Mouse (Mus musculus): ENCODE results near the gene Inka1. TPM values are rescaled to one million over a fixed set of nuclear protein-coding genes. Genes with fewer than 3 reads are reported as not detected.

The Inka1 gene
- total and polyA plus RNA-seq, 2 experiments, result 1.3 to 1.7 TPM

DNA sequence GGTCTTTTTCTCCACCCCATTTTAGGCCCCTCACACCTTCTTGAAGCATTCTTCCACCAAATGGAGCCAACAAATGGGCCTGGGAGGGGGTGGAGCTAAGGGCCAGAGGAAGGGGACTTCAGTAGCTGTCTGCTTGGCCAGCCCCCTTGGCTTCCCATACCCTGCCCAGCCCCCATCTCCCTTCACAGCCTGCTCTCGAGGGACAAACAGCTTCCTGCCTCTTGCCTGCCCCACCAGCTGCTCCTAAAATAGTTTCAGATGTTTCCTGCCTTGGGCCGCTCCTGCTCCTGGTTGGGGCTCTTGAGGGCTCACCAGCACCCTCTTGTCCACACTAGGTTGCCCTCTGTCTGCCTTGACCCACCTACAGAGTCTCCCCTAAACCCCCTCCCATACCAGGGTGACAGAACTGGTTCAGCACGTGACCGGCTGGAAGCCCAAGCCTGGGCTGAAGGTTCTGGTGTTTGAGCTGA, 2.2 kb downstream of the Inka1 start:
- 65% methylated on average over 4 of the region's 4 CpGs for WGBS
- no peak overlapping the region for H3K4me3 ChIP-seq (ENCODE audit: insufficient read depth, low read depth, low read length)
- H3K36me3 ChIP-seq (ENCODE audit: control insufficient read depth, insufficient read depth, low read length), result no peaks in the 10 kb centered on the region
- H3K4me1 ChIP-seq (ENCODE audit: control insufficient read depth, insufficient read depth, low read length), result peaks cover 10% of the 10 kb centered on the region; the same call in 1 of the 2 replicates
- no peaks in the 10 kb centered on the region for H3K27me3 ChIP-seq (ENCODE audit: control insufficient read depth, insufficient read depth, low read length)
- peak overlapping the region; percentile 82 for H3K27ac ChIP-seq (replicated peaks; ENCODE audit: insufficient read depth, low read depth, low read length)
- no peak for TF ChIP-seq POLR2A (IDR thresholded peaks at IDR 0.05; ENCODE audit: extremely low read depth, insufficient read depth, low read length)
- no peak for TF ChIP-seq CTCF (IDR thresholded peaks at IDR 0.05; ENCODE audit: low read depth, low read length)
- H3K9ac ChIP-seq (ENCODE audit: low read depth, low read length), result no peak overlapping the region; the same call in 1 of the 2 replicates
- no peaks in the 10 kb centered on the region for H3K79me2 ChIP-seq (ENCODE audit: control insufficient read depth, insufficient read depth, low read length)
- DNase-seq (ENCODE audit: extremely low read depth, low read depth, low spot score), result peak; percentile 28

DNA sequence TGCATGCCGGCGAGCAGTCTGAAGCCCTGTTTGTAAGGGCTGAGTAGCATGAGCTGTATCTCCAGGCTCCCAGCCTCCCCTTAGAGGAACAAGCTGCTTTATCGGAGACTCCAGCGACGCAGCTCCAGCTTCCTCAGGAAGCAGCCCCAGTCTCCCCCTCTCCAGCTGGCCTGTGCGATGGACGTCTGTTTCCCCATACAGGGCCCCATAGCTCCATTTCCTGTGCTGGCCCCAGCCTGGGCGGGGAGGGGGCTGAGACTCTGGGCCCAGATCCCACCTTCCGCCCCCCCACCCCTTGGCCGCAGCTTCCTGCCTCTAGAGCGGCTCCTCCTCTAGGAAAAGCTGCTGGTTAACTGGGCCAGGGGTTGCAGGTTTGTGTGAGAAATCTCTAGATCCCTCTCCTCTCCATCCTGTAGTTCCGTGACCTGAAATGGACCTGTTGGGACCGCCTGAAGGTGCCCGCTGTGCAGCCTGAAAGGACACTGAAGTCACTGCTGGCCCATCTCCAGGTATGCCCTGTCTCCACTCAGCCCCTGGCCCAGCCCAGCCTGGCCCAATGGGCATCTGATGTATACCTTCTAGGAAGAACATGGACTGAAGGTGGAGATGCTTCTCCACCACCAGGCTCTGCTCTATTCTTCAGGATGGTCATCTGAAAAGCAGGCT, 2.9 kb downstream of the Inka1 start, which contains the start of gene Gm20661:
Gene Gm20661, plus strand, starts transcription at position 378 of the 666 bp plus-strand sequence.
- no peak within 1 kb of the TSS; the same call in 1 of the 2 replicates for H3K4me3 ChIP-seq (ENCODE audit: insufficient read depth, low read depth, low read length)
- H3K27me3 ChIP-seq (ENCODE audit: control insufficient read depth, insufficient read depth, low read length), result no peaks in the 10 kb centered on the region
- H3K9ac ChIP-seq (ENCODE audit: low read depth, low read length), result no peak within 1 kb of the TSS; the same call in 1 of the 2 replicates
- H3K4me1 ChIP-seq (ENCODE audit: control insufficient read depth, insufficient read depth, low read length), result peaks cover 10% of the 10 kb centered on the region; the same call in 1 of the 2 replicates
- H3K36me3 ChIP-seq (ENCODE audit: control insufficient read depth, insufficient read depth, low read length), result no peaks in the 10 kb centered on the region
- H3K79me2 ChIP-seq (ENCODE audit: control insufficient read depth, insufficient read depth, low read length), result no peaks in the 10 kb centered on the region
- 68% methylated on average over 14 of the region's 14 CpGs for WGBS
- TF ChIP-seq POLR2A (IDR thresholded peaks at IDR 0.05; ENCODE audit: extremely low read depth, insufficient read depth, low read length) (no peak), CTCF (IDR thresholded peaks at IDR 0.05; ENCODE audit: low read depth, low read length) (no peak)
- DNase-seq (ENCODE audit: extremely low read depth, low read depth, low spot score), result peak; percentile 36
- peak within 1 kb of the TSS; percentile 82 for H3K27ac ChIP-seq (replicated peaks; ENCODE audit: insufficient read depth, low read depth, low read length)

DNA sequence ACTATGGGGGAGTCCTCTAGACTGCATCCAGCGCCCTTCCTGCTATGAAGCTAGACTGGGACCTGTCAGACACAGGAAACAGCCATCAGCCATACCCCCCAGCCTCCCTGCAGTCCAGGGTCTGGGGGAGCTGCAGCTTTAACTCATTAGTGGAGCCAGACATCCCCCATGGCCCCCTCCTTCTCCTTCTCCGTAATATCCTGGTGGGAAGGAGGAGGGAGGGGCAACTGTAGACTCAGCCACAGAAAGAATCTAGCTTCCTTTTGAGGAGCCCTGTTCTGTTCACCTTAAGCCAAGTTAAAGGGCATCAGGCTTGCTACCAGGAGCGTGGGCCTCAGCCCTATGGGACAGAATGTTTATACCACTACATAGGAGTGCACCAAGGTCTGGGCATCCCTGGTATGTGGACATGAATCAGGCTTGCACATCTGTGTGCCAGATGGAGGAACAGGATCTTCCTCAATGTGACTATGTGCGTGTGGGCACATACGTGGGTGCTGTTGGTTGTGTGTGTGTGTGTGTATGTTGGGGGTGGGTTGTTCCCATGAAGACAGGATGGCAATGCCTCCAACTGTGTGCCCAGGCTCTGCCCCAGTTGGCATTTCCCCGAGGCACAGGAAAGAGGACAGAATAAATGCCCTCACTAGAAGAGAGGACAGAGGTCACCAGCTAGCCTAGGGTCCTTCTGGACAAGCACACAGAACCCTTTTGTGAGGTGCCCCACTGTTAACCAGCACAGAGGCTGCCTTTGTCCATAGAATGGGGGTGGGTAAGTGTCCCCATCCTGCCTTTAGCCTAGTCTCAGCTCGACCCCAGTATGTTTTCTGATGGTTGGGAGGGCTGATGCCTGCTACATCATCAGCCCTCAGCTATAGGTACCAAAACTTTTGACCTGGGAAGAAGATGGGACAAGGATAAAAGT, 3.7 kb downstream of the Inka1 start:
- no peak for DNase-seq (ENCODE audit: extremely low read depth, low read depth, low spot score)
- peaks cover 10% of the 10 kb centered on the region; the same call in 1 of the 2 replicates for H3K4me1 ChIP-seq (ENCODE audit: control insufficient read depth, insufficient read depth, low read length)
- peak overlapping the region; percentile 66 for H3K27ac ChIP-seq (replicated peaks; ENCODE audit: insufficient read depth, low read depth, low read length)
- no peaks in the 10 kb centered on the region for H3K36me3 ChIP-seq (ENCODE audit: control insufficient read depth, insufficient read depth, low read length)
- no peaks in the 10 kb centered on the region for H3K79me2 ChIP-seq (ENCODE audit: control insufficient read depth, insufficient read depth, low read length)
- H3K27me3 ChIP-seq (ENCODE audit: control insufficient read depth, insufficient read depth, low read length), result no peaks in the 10 kb centered on the region
- no peak overlapping the region for H3K4me3 ChIP-seq (ENCODE audit: insufficient read depth, low read depth, low read length)
- H3K9ac ChIP-seq (ENCODE audit: low read depth, low read length), result no peak overlapping the region; the same call in 1 of the 2 replicates
- 59% methylated on average over 7 of the region's 7 CpGs for WGBS
- TF ChIP-seq CTCF (IDR thresholded peaks at IDR 0.05; ENCODE audit: low read depth, low read length) (no peak), POLR2A (IDR thresholded peaks at IDR 0.05; ENCODE audit: extremely low read depth, insufficient read depth, low read length) (no peak)

DNA sequence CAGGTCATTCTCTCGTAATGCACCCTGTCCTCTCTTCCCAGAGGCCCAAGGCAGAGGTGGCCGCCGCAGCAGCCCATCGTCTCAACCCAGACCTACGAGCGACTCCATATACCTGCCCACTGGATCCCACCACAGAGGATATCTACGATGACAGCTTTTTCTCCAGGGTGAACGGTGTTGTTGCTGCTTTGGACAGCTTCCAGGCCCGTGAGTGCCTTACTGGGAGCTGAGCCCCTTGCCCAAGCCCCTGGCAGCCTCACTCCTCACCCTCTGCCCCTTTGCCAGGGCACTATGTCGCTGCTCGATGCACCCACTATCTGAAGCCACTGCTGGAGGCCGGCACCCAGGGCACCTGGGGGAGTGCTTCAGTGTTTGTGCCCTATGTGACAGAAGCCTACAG, 6.9 kb downstream of the Inka1 start:
- H3K79me2 ChIP-seq (ENCODE audit: control insufficient read depth, insufficient read depth, low read length), result no peaks in the 10 kb centered on the region
- H3K9ac ChIP-seq (ENCODE audit: low read depth, low read length), result no peak overlapping the region
- no peak overlapping the region for H3K27ac ChIP-seq (replicated peaks; ENCODE audit: insufficient read depth, low read depth, low read length)
- no peaks in the 10 kb centered on the region for H3K27me3 ChIP-seq (ENCODE audit: control insufficient read depth, insufficient read depth, low read length)
- no peak overlapping the region for H3K4me3 ChIP-seq (ENCODE audit: insufficient read depth, low read depth, low read length)
- TF ChIP-seq POLR2A (IDR thresholded peaks at IDR 0.05; ENCODE audit: extremely low read depth, insufficient read depth, low read length), result no peak
- no peak for TF ChIP-seq CTCF (IDR thresholded peaks at IDR 0.05; ENCODE audit: low read depth, low read length)
- peaks cover 12% of the 10 kb centered on the region; the same call in 1 of the 2 replicates for H3K4me1 ChIP-seq (ENCODE audit: control insufficient read depth, insufficient read depth, low read length)
- 91% methylated on average over 12 of the region's 12 CpGs for WGBS
- no peaks in the 10 kb centered on the region for H3K36me3 ChIP-seq (ENCODE audit: control insufficient read depth, insufficient read depth, low read length)
- no peak for DNase-seq (ENCODE audit: extremely low read depth, low read depth, low spot score)

DNA sequence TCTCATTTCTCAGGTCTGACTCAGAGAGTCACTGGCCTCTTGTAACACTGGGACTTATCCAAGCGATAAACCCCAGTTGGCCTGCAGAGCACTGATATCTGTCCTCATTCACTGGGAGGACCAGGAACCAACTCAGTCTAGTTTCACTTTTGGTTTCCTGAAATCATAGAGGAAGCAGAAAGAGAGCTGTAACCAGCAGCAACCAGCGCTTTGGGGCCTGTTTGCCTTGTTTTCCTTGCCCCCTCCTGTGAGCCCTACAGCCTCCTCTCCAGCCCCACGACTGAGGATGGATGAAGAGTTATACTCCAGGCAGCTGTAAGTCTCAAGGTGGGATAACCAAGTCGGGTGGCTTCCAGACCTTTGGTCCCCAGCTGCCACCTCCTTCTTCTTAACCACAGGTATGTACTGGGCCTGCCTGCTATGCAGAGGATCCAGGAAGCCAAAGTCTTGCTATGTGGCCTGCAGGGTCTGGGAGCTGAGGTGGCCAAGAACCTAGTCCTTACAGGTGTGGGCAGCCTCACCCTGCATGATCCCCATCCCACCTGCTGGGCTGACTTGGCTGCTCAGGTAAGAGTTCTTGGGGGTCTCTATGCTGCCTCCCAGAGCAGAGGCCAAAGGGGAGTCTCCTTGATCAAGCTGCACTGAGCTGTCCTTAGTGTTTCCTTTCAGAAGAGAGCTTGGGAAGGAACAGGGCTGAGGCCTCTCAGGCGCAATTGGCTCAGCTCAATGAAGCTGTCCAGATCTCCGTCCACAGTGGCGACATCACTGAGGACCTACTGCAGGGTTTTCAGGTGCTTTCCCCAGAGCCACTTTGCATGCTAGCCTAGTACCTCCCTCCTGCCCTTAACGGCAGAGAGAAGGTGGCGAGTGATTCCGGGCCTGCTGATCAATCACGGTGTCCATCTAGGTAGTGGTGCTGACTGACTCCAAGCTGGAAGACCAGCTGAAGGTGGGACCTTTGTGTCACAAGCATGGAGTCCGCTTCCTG, 10.0 kb downstream of the Inka1 start, which contains the start of gene Uba7:
Gene Uba7, plus strand, starts transcription at position 107 of the 988 bp plus-strand sequence.
- peak; percentile 83 for DNase-seq (ENCODE audit: extremely low read depth, low read depth, low spot score)
- Histone ChIP-seq H3K4me3 (ENCODE audit: insufficient read depth, low read depth, low read length) (peak within 1 kb of the TSS; percentile 50), H3K79me2 (ENCODE audit: control insufficient read depth, insufficient read depth, low read length) (no peaks in the 10 kb centered on the region), H3K9ac (ENCODE audit: low read depth, low read length) (peak within 1 kb of the TSS; percentile 72), H3K27ac (replicated peaks; ENCODE audit: insufficient read depth, low read depth, low read length) (peak within 1 kb of the TSS; percentile 39), H3K4me1 (ENCODE audit: control insufficient read depth, insufficient read depth, low read length) (peaks cover 4% of the 10 kb centered on the region; the same call in 1 of the 2 replicates), H3K36me3 (ENCODE audit: control insufficient read depth, insufficient read depth, low read length) (no peaks in the 10 kb centered on the region), H3K27me3 (ENCODE audit: control insufficient read depth, insufficient read depth, low read length) (no peaks in the 10 kb centered on the region)
- 48% methylated on average over 12 of the region's 12 CpGs for WGBS
- TF ChIP-seq POLR2A (IDR thresholded peaks at IDR 0.05; ENCODE audit: extremely low read depth, insufficient read depth, low read length) (no peak), CTCF (IDR thresholded peaks at IDR 0.05; ENCODE audit: low read depth, low read length) (no peak)

Data from liver, adult 2 months (tissue).